Mouse (Mus musculus) megakaryocyte progenitor cell, adult 5-6 weeks (primary cell): ENCODE data around the gene Mgmt. TPM values are rescaled to one million over a fixed set of nuclear protein-coding genes. Genes with fewer than 3 reads are reported as not detected.
A peak's percentile ranks its signal among the peaks of the same experiment; 100 is the strongest.

Experiments
- ATAC-seq: replicated peaks from 2 replicates; pipeline ENCODE4 v1.8.0; 2016; ENCODE audit warnings: mild to moderate bottlenecking, moderate TSS enrichment, inconsistent platforms; ENCODE audit not compliant: poor library complexity
- total RNA-seq, 2 experiments: library from RNA; stranded (forward) in 1 of 2; stranded (reverse) in 1 of 2; fragments of 157-497, 149-512 nt in 1 of 2; fragments of 200-1000 nt in 1 of 2; gene quantifications; 2 replicates each; pipeline versions ENCODE4 v1.2.3 to v1.2.4; 2015 to 2017

Gene Mgmt
- total RNA-seq, 2 experiments from 2014 or later = 1.8 to 3.4 TPM

DNA sequence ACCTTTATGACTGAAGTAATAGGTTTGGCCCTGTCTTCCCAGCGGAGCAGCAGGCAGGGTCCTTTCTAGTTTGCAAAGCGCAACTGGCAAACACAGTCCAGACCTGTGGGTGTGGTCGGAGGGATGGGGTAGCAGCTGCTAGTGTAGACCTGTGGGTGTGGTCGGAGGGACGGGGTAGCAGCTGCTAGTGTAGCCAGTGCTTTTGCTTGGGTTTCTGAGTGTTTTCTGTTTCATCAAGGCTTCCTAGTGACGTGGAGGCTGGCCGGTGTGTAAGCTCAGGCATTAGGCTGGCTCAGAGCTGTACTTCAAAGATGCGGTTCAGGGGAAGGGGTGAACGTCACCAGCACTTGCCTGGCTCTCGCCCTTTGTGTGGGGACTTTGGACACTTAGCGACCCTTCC, 106.3 kb downstream of the Mgmt start:
- no peak for ATAC-seq

- no peak for ATAC-seq
These were observed 106.8 kb downstream of the Mgmt start for GRCm38 (mm10) chr7:137001215-137001614.

DNA sequence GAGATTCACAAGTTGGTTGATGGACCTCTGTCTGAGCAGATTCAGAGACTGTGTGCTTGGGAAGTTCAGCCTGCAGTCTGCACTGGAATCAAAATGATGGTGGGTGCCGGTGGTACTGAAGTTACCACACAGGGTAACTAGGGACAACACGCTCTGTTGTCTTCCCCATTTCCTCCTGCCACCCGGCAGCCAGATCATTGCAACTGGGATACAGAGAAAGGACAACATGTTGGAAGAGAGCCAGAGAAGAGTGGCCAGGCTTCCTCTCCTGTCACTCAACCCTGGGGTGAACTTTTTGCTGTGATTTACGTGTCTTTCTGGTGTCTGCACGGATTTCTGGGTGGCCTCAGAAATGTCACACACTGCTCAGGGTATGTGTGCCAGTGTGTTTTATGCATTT, 107.4 kb downstream of the Mgmt start:
- ATAC-seq = peak; percentile 14; the same call in 1 of the 2 replicates

- no peak for ATAC-seq
These were observed 108.0 kb downstream of the Mgmt start for GRCm38 (mm10) chr7:137002431-137002830.

DNA sequence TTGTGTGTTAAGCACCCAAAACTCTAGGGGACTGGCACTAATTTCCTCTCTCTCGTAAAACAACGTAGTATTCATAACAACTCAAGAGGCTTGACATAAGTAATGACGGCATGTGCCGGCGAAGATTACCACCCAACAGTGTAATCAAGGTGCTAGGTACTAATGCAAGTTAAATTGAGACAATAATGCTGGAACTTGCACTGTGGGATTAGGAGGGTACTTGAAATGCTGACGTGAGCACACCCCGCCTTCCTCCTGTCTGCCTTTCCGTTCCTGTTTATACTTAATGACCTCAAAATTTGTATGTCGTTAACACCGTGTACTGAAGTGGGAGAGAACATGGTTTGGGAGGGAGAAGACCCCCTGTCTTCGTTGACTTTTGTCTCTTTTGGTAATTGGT, 110.9 kb downstream of the Mgmt start:
- no peak for ATAC-seq

DNA sequence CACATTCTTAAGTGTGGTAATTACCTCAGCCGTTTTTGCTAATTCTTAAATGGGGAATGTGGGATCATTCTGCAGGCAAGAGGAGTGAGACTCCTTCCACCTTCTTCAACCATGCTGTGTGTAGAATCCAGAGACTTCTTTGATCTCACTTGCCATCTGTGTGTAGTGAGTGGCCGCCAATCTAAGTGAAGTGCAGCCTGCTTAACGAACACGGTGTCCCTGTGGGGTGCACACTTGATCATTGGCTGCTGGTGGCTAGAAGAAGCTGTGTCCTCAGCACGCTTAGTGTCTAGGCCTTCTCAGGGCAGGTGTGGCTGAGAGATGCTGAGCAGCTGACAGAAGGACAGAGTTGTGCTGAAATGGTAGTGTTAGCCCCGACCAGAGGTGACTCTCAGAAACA, 113.9 kb downstream of the Mgmt start:
- no peak for ATAC-seq

DNA sequence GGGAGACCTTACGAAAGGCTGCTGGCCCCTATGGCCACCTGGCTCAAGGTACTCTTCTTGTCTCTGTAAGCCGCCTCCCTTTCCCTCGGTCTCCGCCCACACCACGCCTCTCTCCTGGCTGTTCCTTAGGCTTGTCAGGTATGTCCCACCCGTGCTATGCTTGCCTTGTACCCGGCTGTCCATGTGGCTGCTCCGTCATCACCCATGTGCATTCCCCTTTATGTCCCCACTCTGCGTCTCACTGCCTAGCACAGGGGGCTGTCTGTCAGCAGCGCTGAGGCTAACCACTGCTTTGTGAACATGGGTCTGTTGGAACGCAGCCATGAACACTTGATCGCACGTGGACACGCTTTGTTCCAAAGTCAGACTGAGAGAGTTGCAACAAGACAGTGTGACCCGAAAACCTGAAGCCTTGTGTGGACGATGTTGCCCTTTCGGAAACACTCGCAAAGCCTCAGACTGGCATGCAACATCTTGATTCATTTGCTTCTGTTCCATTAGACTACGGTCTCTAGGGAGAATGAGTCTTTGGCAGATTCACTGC, 115.4 kb downstream of the Mgmt start:
- no peak for ATAC-seq

DNA sequence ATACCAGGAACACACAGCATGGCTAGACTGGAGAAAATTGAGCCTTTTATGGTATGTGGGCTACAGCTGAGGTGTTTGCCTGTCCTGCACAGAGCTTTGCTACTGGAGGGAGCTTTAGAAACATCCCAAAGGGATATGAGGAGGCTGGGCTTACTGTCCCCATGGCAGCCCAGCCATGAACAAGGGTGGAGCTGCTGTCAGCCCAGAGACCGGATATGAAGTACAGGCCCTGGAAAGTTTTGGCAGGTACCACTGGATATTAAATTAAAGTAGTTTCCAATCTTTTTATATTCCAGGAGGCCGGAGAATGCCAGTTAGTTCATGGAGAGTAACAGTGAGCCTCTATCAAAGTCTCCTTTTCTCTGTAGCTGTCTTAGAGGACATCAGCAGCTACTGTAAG, 116.0 kb downstream of the Mgmt start:
- ATAC-seq = no peak

DNA sequence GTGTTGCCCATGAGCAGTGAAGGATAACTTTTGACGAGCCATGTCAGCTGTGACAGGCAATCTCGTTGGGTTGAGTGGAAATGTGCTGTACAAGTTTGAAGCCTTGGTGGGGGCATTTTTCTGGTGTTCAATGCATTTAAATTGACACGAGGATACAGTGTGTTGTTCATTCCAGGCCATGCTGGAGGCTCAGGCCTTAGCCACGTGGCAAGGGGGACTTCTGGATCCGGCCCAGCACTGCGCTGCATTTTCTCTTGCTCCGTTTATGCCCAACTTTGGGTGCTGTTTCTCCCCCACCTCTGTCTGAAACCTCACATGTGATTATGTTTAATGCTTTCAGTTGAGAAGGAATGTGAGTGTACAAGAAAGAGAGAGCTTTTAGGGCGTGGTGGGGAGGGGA, 118.3 kb downstream of the Mgmt start:
- ATAC-seq = no peak

DNA sequence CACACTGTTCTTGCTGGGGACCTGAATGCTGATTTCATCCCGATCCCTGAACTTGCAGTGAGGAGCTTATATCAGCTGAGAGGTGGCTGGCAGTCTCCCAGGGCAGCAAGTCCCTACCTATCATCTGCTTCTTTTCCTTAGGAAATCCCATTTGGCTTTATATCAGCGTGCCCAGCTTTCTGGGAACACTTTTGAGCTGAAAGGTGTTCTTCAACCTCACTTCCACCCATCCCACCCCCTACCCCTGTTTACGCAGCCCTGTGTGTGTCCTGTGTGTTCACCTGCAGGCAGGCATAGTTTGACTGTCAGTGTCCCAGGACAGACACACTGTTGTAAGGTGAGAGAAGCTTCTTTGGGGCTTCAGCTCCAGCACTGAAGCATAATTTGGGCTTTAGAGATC, 119.0 kb downstream of the Mgmt start:
- no peak for ATAC-seq

DNA sequence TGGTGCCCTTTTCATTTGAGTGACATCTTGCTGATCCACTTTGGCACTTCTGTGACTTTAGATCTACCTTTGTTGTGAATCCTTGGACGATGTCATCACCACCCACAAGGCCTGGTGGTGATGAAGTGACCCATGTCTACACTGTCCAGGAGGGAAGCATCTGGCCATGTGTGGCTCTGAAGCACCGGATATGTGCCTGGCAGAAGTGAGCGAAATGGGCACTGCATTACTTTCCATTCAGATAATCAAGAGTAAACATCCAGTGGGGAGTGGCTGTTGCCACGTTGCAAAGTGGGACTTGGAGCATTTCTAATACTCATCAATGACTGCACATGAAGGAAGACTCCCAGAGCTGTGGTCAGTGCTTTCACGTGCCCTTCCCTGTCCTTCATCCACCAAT, 124.2 kb downstream of the Mgmt start:
- no peak for ATAC-seq

- ATAC-seq = no peak
These were observed 125.8 kb downstream of the Mgmt start for GRCm38 (mm10) chr7:137020195-137020594.

- ATAC-seq = peak; percentile 54
These were observed 136.4 kb downstream of the Mgmt start for GRCm38 (mm10) chr7:137030789-137031188.

- no peak for ATAC-seq
These were observed 138.8 kb downstream of the Mgmt start for GRCm38 (mm10) chr7:137033177-137033576.

DNA sequence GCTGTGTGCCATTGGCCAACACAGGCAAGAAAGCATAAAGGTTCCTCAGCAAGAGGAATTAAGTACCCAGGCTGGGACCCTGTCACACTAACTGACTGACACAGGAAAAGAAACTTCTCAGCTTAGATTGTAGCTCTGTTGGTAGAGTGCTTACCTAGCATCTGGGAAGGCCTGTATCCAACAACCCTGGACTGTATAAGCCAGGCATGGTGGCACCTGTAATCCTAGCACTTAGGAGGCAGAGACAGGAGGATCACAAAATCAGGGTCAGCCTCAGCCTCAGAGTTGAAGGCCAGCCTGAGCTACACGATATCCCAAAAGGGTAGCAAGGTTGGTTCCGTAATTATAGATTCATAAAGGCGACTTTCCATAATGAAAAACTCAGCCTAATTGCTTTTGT, 140.6 kb downstream of the Mgmt start:
- no peak for ATAC-seq

DNA sequence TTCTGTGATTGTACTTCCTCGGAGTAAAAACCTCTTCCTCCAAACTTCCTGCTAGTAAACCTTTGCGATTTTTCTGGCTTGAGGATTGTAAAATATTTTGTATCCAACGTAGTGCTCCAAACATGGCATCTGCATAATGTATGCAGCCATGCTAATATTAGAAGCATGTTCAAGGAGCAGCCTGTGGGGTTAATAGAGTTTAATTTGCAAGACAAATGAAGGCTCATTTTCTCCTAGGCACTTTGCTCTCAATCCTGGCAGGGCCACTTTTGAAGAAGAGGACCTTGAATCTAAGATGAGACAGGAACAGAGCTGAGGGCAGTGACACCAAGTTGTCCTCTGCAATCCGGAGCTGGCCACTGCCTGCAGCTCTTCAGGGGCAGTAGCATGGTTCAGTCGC, 141.5 kb downstream of the Mgmt start:
- ATAC-seq = no peak

DNA sequence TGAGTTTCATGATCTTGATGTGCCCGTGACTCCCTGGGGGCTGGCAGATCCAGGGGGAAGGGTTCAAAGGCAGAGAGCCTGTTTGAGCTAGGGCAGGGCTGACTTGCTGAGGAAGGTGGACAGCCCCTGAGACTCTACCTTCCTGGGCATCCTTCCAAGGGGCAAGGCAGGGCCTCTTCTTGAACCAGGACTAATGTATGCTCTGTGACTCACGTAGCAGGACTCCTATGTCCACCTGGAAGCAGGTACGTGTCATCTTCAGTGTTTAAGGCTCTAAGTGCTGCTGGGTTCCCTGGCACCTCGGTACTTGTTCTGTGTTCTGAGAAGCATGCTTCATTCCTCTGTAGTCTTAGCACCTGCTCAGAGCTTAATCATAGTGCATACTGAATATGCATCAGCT, 143.1 kb downstream of the Mgmt start:
- ATAC-seq = no peak

GRCm38 (mm10) chr7:137037872-137038271, 143.5 kb downstream of the Mgmt start:
- no peak for ATAC-seq

DNA sequence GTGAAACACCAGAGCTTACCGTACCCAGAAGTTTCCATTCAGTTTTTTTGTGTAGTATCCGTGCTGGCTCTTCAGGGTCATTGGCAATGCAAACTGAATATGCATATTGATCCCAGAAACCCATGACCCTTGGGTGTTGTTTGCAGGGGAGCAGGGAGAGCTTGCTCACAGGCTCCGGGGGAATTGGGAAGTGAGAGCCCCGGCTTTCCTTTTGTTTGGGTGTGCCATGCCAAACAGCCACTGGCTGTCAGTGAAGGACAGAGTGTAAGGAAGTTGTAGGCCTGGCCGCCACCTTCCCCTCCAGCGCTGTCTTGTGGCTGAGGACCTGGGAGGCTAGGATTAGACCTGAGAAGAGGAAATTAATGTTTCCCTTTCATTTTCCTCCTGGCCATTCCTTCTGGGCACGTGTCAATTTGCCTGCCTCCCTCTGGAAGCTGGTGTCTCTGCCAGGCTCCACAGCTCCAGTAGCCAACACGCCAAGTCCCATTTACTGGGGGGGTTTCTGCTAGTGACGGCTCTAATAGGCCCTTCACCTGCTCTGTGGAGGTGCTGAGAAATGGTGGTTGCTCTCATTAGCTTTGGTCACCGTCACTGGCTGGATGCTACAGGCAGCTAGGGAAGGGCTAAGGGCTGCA, 144.0 kb downstream of the Mgmt start:
- ATAC-seq = no peak

- no peak for ATAC-seq
These were observed 144.5 kb downstream of the Mgmt start for GRCm38 (mm10) chr7:137038946-137039320.

DNA sequence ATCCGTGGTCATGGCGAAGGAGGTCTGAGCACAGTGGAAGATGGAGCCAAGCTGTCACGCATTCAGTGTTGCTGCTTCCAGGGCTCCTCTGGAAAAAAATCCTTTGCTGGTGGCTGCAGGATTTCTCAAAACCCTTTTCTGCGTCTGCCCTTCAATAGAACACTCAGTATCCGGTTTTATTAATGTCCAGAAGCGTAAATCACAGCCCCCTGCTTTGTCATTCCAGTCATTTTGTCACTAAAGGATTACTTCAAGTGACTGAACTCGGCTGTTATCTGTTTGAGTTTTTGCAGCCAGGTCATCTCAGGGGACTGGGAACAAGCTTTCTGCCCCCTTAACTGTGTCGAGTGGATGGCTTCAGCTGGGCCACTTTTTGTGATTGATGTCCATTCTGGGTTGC, 146.2 kb downstream of the Mgmt start:
- ATAC-seq = no peak

- ATAC-seq = no peak
These were observed 152.5 kb downstream of the Mgmt start for GRCm38 (mm10) chr7:137046891-137047290.
